Mouse (Mus musculus) CH12.LX (cell line): ENCODE measurements around the gene Tmem269. TPM values are rescaled to one million over a fixed set of nuclear protein-coding genes. Genes with fewer than 3 reads are reported as not detected.
A peak's percentile ranks its signal among the peaks of the same experiment; 100 is the strongest.

Experiments used
- DNase-seq: peaks from one replicate; pipeline ENCODE4 v3.0.0-alpha.2; 2013; ENCODE audit errors: extremely low read depth
- H3K27ac ChIP-seq: 2 replicates; pipeline ENCODE4 v1.5.1; 2012; ENCODE audit warnings: low read depth, mild to moderate bottlenecking, control low read depth, moderate library complexity; ENCODE audit not compliant: insufficient read depth
- H3K27me3 ChIP-seq: replicated peaks from 2 replicates; pipeline ENCODE3; 2012; ENCODE audit warnings: inconsistent platforms
- H3K36me3 ChIP-seq, 2 experiments: replicated peaks in 1 of 2; 2 replicates each; pipeline versions ENCODE3 to v1.6.1; 2012; ENCODE audit warnings: inconsistent platforms in 1 of 2, low read length in 1 of 2, mild to moderate bottlenecking in 1 of 2, mixed read lengths in 1 of 2, moderate library complexity in 1 of 2; ENCODE audit not compliant: control insufficient read depth in 1 of 2, insufficient read depth in 1 of 2
- H3K4me1 ChIP-seq, 2 experiments: 2 replicates each; pipeline ENCODE4 v1.6.1; 2012; ENCODE audit warnings: inconsistent platforms in 1 of 2, moderate library complexity in 1 of 2; ENCODE audit not compliant: insufficient read depth in 2 of 2, control insufficient read depth in 1 of 2
- H3K4me2 ChIP-seq: 2 replicates; pipeline ENCODE4 v1.6.1; 2012; ENCODE audit warnings: low read depth, mild to moderate bottlenecking, control low read depth; ENCODE audit not compliant: poor library complexity, insufficient read depth, severe bottlenecking
- H3K4me3 ChIP-seq, 3 experiments: fragments of 150-350 bp in 1 of 3; sonication (generic) in 1 of 3; replicated peaks in 1 of 3; 2 replicates each; pipeline versions ENCODE3 to v1.5.1; 2011 to 2012; ENCODE audit warnings: low read depth in 2 of 3, low read length in 2 of 3, mild to moderate bottlenecking in 2 of 3, moderate library complexity in 2 of 3, control low read depth in 1 of 3, improper control_type of control experiment in 1 of 3, inconsistent platforms in 1 of 3, mixed read lengths in 1 of 3; ENCODE audit not compliant: poor library complexity in 1 of 3
- H3K79me2 ChIP-seq: replicated peaks from 2 replicates; pipeline ENCODE4 v1.6.1; 2012; ENCODE audit warnings: mild to moderate bottlenecking, moderate library complexity; ENCODE audit not compliant: control insufficient read depth, poor library complexity, insufficient read depth, severe bottlenecking; ENCODE audit errors: extremely low read depth
- H3K9ac ChIP-seq: 2 replicates; pipeline ENCODE4 v1.6.1; 2012; ENCODE audit warnings: low read depth, mild to moderate bottlenecking, control low read depth, moderate library complexity; ENCODE audit not compliant: insufficient read depth
- H3K9me3 ChIP-seq: replicated peaks from 2 replicates; pipeline ENCODE3; 2012; ENCODE audit warnings: low read length, inconsistent platforms, mixed read lengths
- BHLHE40 ChIP-seq: IDR thresholded peaks from 2 replicates; pipeline ENCODE4 v1.6.1; 2011; ENCODE audit warnings: mild to moderate bottlenecking, low read depth, low read length, improper control_type of control experiment
- CHD1 ChIP-seq: IDR thresholded peaks from 2 replicates; pipeline ENCODE4 v1.6.1; 2012; ENCODE audit warnings: low read depth, low read length, improper control_type of control experiment, inconsistent platforms
- CHD2 ChIP-seq: IDR thresholded peaks from 2 replicates; pipeline ENCODE4 v1.6.1; 2011; ENCODE audit warnings: low read length, improper control_type of control experiment
- E2F4 ChIP-seq: IDR thresholded peaks from 2 replicates; pipeline ENCODE4 v1.6.1; 2011; ENCODE audit warnings: low read depth, low read length, improper control_type of control experiment; ENCODE audit not compliant: insufficient replicate concordance
- ELF1 ChIP-seq: IDR thresholded peaks from 2 replicates; pipeline ENCODE4 v1.6.1; 2014; ENCODE audit warnings: low read depth, mild to moderate bottlenecking, inconsistent platforms, low read length, improper control_type of control experiment
- EP300 ChIP-seq: IDR thresholded peaks from 2 replicates; pipeline ENCODE4 v1.6.1; 2011; ENCODE audit warnings: low read length, improper control_type of control experiment
- GABPA ChIP-seq: IDR thresholded peaks from 2 replicates; pipeline ENCODE4 v1.6.1; 2012; ENCODE audit warnings: low read depth, low read length, improper control_type of control experiment, inconsistent platforms; ENCODE audit not compliant: insufficient replicate concordance
- JUN ChIP-seq: IDR thresholded peaks from 2 replicates; pipeline ENCODE4 v1.6.1; 2011; ENCODE audit warnings: low read depth, mild to moderate bottlenecking, low read length, improper control_type of control experiment, moderate library complexity; ENCODE audit not compliant: insufficient read depth
- JUND ChIP-seq: conservative IDR thresholded peaks from 2 replicates; pipeline ENCODE4 v1.6.1; 2011; ENCODE audit warnings: low read depth, low read length, improper control_type of control experiment
- KAT2A ChIP-seq: IDR thresholded peaks from 2 replicates; pipeline ENCODE4 v1.6.1; 2012; ENCODE audit warnings: low read length, improper control_type of control experiment, inconsistent platforms; ENCODE audit not compliant: insufficient replicate concordance
- MAFK ChIP-seq: IDR thresholded peaks from 2 replicates; pipeline ENCODE4 v1.6.1; 2011; ENCODE audit warnings: low read length, improper control_type of control experiment; ENCODE audit not compliant: insufficient replicate concordance
- MAX ChIP-seq: IDR thresholded peaks from 2 replicates; pipeline ENCODE4 v1.6.1; 2011; ENCODE audit warnings: low read length, improper control_type of control experiment
- MEF2A ChIP-seq: IDR thresholded peaks from 2 replicates; pipeline ENCODE4 v1.6.1; 2014; ENCODE audit warnings: low read depth, mild to moderate bottlenecking, inconsistent platforms, low read length, improper control_type of control experiment, borderline replicate concordance
- MXI1 ChIP-seq: IDR thresholded peaks from 2 replicates; pipeline ENCODE4 v1.6.1; 2011; ENCODE audit warnings: mild to moderate bottlenecking, low read depth, low read length, improper control_type of control experiment
- MYC ChIP-seq: IDR thresholded peaks from 2 replicates; pipeline ENCODE4 v1.6.1; 2011; ENCODE audit warnings: low read depth, mild to moderate bottlenecking, improper control_type of control experiment, low read length
- NRF1 ChIP-seq: IDR thresholded peaks from 2 replicates; pipeline ENCODE4 v1.6.1; 2014; ENCODE audit warnings: low read depth, mild to moderate bottlenecking, inconsistent platforms, low read length, improper control_type of control experiment, moderate library complexity
- POLR2A ChIP-seq: IDR thresholded peaks from 2 replicates; pipeline ENCODE4 v1.6.1; 2011; ENCODE audit warnings: low read depth, mild to moderate bottlenecking, improper control_type of control experiment, low read length
- POLR2AphosphoS2 ChIP-seq: IDR thresholded peaks from 2 replicates; pipeline ENCODE4 v1.6.1; 2011; ENCODE audit warnings: low read depth, low read length, improper control_type of control experiment
- RAD21 ChIP-seq: IDR thresholded peaks from 2 replicates; pipeline ENCODE4 v1.6.1; 2011; ENCODE audit warnings: low read depth, mild to moderate bottlenecking, low read length, improper control_type of control experiment, moderate library complexity
- SIN3A ChIP-seq: IDR thresholded peaks from 2 replicates; pipeline ENCODE4 v1.6.1; 2012; ENCODE audit warnings: low read length, improper control_type of control experiment, inconsistent platforms
- SMC3 ChIP-seq: IDR thresholded peaks from 2 replicates; pipeline ENCODE4 v1.6.1; 2011; ENCODE audit warnings: low read depth, low read length, improper control_type of control experiment
- TBP ChIP-seq: conservative IDR thresholded peaks from 2 replicates; pipeline ENCODE4 v1.6.1; 2011; ENCODE audit warnings: low read depth, low read length, improper control_type of control experiment
- TCF12 ChIP-seq: IDR thresholded peaks from 2 replicates; pipeline ENCODE4 v1.6.1; 2014; ENCODE audit warnings: low read depth, mild to moderate bottlenecking, inconsistent platforms, low read length, improper control_type of control experiment
- USF2 ChIP-seq: conservative IDR thresholded peaks from 2 replicates; pipeline ENCODE4 v1.6.1; 2011; ENCODE audit warnings: low read depth, low read length, improper control_type of control experiment
- ZC3H11A ChIP-seq: IDR thresholded peaks from 2 replicates; pipeline ENCODE4 v1.6.1; 2012; ENCODE audit warnings: low read depth, mild to moderate bottlenecking, inconsistent platforms, low read length, improper control_type of control experiment
- ZKSCAN1 ChIP-seq: IDR thresholded peaks from 2 replicates; pipeline ENCODE4 v1.6.1; 2012; ENCODE audit warnings: low read depth, inconsistent platforms, low read length, improper control_type of control experiment, borderline replicate concordance
- ZMIZ1 ChIP-seq: IDR thresholded peaks from 2 replicates; pipeline ENCODE4 v1.6.1; 2012; ENCODE audit warnings: low read depth, mild to moderate bottlenecking, inconsistent platforms, low read length, improper control_type of control experiment
- ZNF384 ChIP-seq: IDR thresholded peaks from 2 replicates; pipeline ENCODE4 v1.6.1; 2012; ENCODE audit warnings: low read depth, low read length, improper control_type of control experiment, inconsistent platforms
- dilution Hi-C: fragments of 300-500 bp; cut with MboI; formaldehyde crosslinking; loops from 2 replicates; pipeline ENCODE4 v1.14.3; 2020; ENCODE audit warnings: low sequenced_read_pairs; ENCODE audit not compliant: extremely low pct_unique_long_range_greater_than_20kb, extremely low pct_ligation_motif_present
- in situ Hi-C: fragments of 300-500 bp; cut with MboI; formaldehyde crosslinking; loops from 3 replicates; pipeline ENCODE4 v1.14.3; 2019; ENCODE audit warnings: low sequenced_read_pairs, low pct_ligation_motif_present, low pct_unique_long_range_greater_than_20kb, mixed read lengths
- polyA plus RNA-seq: library from polyadenylated mRNA; unstranded; fragments of >175 nt; gene quantifications from 2 replicates; pipeline ENCODE4 v1.2.1, GENCODE M21; 2012; ENCODE audit warnings: low read depth; ENCODE audit not compliant: insufficient read length
- total RNA-seq, 2 experiments: library from RNA; depleted of rRNA; stranded (reverse); fragments of 300-350 nt in 1 of 2; fragments of >200 nt in 1 of 2; gene quantifications; 2 replicates each; pipeline ENCODE4 v1.2.3; 2012 to 2014

The Tmem269 gene
- total and polyA plus RNA-seq, 3 experiments, result 0.16 TPM; not detected in 2

DNA sequence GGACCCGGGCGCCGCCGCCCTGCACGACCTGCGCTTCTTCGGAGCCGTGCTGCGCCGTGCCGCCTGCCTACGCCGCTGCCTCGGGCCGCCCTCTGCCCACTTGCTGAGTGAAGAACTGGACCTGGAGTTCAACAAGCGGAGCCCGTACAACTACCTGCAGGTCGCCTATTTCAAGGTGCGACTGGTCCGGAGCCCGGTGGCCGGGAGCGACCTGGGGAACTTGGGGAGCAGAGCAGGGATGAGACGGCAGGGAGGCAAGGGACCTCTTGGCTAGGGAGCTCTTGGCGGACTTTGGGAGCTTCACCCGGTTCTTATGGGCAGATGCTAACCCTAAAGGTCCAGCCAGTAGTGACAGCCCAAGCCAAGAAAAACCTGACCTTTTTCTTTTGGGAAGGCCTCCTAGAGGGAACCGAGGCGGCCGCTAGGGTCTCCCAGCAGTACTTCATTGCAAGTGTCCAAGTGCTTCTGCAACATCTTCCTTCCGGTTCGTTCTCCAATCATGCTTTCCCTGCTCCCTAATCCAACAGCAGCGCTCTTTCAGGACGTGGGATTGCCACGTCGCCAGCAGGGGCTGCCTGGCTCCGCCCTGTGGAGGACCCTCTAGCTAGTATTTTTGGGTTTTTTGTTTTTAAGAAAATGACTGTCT, 15.4 kb upstream of the Tmem269 start:
- dilution Hi-C loops, result no loop called here
- TF ChIP-seq MXI1 (no peak; the same call in 1 of the 2 replicates), JUND (no peak), KAT2A (no peak), ELF1 (peak; percentile 17; the same call in 1 of the 2 replicates), EP300 (0 out of 2 replicates have a peak, but pooled peaks have one; percentile 8), POLR2A (no peak), MYC (no peak), GABPA (no peak), NRF1 (no peak), MAFK (no peak)

GRCm38 (mm10) chr4:119232410-119233255, 14.6 kb upstream of the Tmem269 start, which contains the start of the genes AU022252 and P3h1:
Gene AU022252, minus strand, starts transcription at chr4:119232712.
Gene P3h1, plus strand, starts transcription at chr4:119232915.
- Histone ChIP-seq H3K36me3 (peaks cover 0 to 33% of the 10 kb centered on the region in 2 experiments), H3K9me3 (no peaks in the 10 kb centered on the region), H3K9ac (peak within 1 kb of the TSS; percentile 52), H3K4me2 (peak within 1 kb of the TSS; percentile 54), H3K4me1 (peaks cover 8 to 46% of the 10 kb centered on the region in 2 experiments), H3K27me3 (no peaks in the 10 kb centered on the region), H3K79me2 (no peaks in the 10 kb centered on the region), H3K27ac (no peak within 1 kb of the TSS), H3K4me3 (peak within 1 kb of the TSS; percentile 83 to 92 (median 88))
- in situ Hi-C loops, result no loop called here
- dilution Hi-C loops, result no loop called here
- peak; percentile 100 for DNase-seq
- TF ChIP-seq CHD1 (no peak), JUN (no peak), SIN3A (peak; percentile 79), ZKSCAN1 (no peak), MXI1 (peak; percentile 81), ZC3H11A (no peak), E2F4 (no peak), USF2 (no peak), ZNF384 (no peak), SMC3 (no peak), MAFK (no peak), TCF12 (peak; percentile 68), ZMIZ1 (peak; percentile 69), TBP (0 out of 2 replicates have a peak, but pooled peaks have one; percentile 30), JUND (no peak), MAX (peak; percentile 65; the same call in 1 of the 2 replicates), POLR2AphosphoS2 (peak; percentile 85; the same call in 1 of the 2 replicates), MYC (peak; percentile 46; the same call in 1 of the 2 replicates), RAD21 (no peak), GABPA (no peak), KAT2A (0 out of 2 replicates have a peak, but pooled peaks have one; percentile 38), MEF2A (no peak), CHD2 (peak; percentile 54; the same call in 1 of the 2 replicates), BHLHE40 (no peak), ELF1 (0 out of 2 replicates have a peak, but pooled peaks have one; percentile 10)

More for the DNA sequence above, 15.4 kb upstream of the Tmem269 start:
- Histone ChIP-seq H3K9me3 (no peaks in the 10 kb centered on the region), H3K36me3 (peaks cover 0 to 33% of the 10 kb centered on the region in 2 experiments), H3K27ac (no peak overlapping the region), H3K79me2 (no peaks in the 10 kb centered on the region), H3K4me3 (peak overlapping the region; percentile 74 to 92 (median 83)), H3K4me2 (peak overlapping the region; percentile 54), H3K9ac (peak overlapping the region; percentile 52), H3K27me3 (no peaks in the 10 kb centered on the region), H3K4me1 (peaks cover 6 to 46% of the 10 kb centered on the region in 2 experiments)
- DNase-seq, result peak; percentile 27
- in situ Hi-C loops, result no loop called here
